Mouse (Mus musculus): ENCODE results near the gene Fads2. TPM values are rescaled to one million over a fixed set of nuclear protein-coding genes. Genes with fewer than 3 reads are reported as not detected.

The Fads2 gene
- total RNA-seq, 2 experiments from 2014 or later = 69.6 to 78.3 TPM

- ATAC-seq (replicated peaks; ENCODE audit: low FRiP score, low TSS enrichment, poor library complexity, severe bottlenecking) = no peak
These were observed 78.2 kb downstream of the Fads2 start for GRCm38 (mm10) chr19:10023304-10023758.

- ATAC-seq (replicated peaks; ENCODE audit: low FRiP score, low TSS enrichment, poor library complexity, severe bottlenecking) = no peak
These were observed 78.9 kb downstream of the Fads2 start for GRCm38 (mm10) chr19:10022414-10023303.

DNA sequence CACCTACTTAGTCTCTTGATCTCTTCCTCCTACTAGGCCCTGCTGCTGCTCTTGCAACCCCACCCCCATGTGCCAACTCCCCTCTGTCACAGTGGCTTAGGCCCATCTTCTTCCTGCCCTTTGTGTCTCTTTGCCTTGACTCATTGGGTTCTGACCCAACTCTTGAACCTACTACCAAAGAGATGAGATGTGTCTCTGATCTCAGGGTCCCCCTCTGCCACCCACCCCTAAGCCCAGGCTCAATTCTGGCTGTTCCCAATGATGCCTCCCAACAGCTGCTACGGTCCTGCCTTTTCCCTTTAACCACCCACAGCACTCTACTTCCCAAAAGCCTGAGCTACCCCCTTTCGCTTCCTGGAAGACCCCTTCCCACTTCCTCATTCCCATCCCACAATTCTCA lies 79.6 kb downstream of the Fads2 start:
- no peak for ATAC-seq (replicated peaks; ENCODE audit: low FRiP score, low TSS enrichment, poor library complexity, severe bottlenecking)

GRCm38 (mm10) chr19:10019214-10019760 lies 82.3 kb downstream of the Fads2 start:
- no peak for ATAC-seq (replicated peaks; ENCODE audit: low FRiP score, low TSS enrichment, poor library complexity, severe bottlenecking)

- no peak for ATAC-seq (replicated peaks; ENCODE audit: low FRiP score, low TSS enrichment, poor library complexity, severe bottlenecking)
These were observed 83.1 kb downstream of the Fads2 start for GRCm38 (mm10) chr19:10018527-10018818.

- peak; percentile 73 for ATAC-seq (replicated peaks; ENCODE audit: low FRiP score, low TSS enrichment, poor library complexity, severe bottlenecking)
These were observed 83.7 kb downstream of the Fads2 start for GRCm38 (mm10) chr19:10017637-10018526.

GRCm38 (mm10) chr19:10016151-10016550 lies 85.4 kb downstream of the Fads2 start:
- ATAC-seq (replicated peaks; ENCODE audit: low FRiP score, low TSS enrichment, poor library complexity, severe bottlenecking) = no peak

DNA sequence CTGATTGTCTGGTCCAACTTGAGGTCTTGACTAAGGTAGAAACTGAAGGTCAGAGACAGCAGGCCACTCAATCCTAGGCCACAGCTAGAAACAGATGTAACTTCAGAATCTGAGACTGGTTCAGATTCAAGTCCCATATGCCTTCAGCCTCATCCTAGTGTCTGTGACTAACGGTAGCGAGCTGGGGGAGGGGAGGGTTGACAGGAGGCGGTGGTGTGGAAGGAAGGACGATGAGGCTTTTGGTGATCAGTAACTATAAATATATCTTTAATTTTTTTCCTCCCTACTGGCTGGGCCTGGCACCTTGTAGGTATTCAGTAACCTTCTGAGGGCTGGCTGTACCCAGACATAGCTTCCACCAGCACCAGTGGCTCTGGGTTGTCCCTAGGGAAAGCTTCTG lies 86.1 kb downstream of the Fads2 start:
- ATAC-seq (replicated peaks; ENCODE audit: low FRiP score, low TSS enrichment, poor library complexity, severe bottlenecking) = no peak

- ATAC-seq (replicated peaks; ENCODE audit: low FRiP score, low TSS enrichment, poor library complexity, severe bottlenecking) = peak; percentile 88
These were observed 86.7 kb downstream of the Fads2 start for GRCm38 (mm10) chr19:10014824-10015223.

DNA sequence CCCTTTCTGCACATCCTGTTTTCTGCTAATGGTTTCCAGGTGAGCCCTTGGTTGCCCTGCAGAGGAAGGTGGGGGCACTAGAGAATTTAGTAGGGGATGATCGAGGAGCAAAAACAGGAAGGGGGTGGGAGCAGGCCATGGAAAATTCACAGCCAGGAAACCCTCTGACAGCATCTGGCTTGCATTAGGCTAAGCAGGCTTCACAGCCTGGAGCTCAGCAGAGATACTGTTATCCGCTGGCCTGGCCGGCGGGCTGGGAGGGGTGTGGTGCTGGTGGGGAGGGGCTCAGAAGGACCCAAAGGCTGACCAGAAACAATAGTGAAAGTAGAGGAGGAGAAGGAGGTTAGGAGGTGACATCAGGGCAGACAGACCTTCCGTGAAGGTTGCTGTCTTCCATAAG lies 87.6 kb downstream of the Fads2 start:
- ATAC-seq (replicated peaks; ENCODE audit: low FRiP score, low TSS enrichment, poor library complexity, severe bottlenecking) = no peak

- ATAC-seq (replicated peaks; ENCODE audit: low FRiP score, low TSS enrichment, poor library complexity, severe bottlenecking) = no peak
These were observed 88.2 kb downstream of the Fads2 start for GRCm38 (mm10) chr19:10013348-10013747.

- ATAC-seq (replicated peaks; ENCODE audit: low FRiP score, low TSS enrichment, poor library complexity, severe bottlenecking) = no peak
These were observed 88.7 kb downstream of the Fads2 start for GRCm38 (mm10) chr19:10012827-10013278.

Other genes starting within 250 kb of the Fads2 start
- gene Incenp, start 202.2 kb downstream of the Fads2 start, total RNA-seq (2014; fragmentation: Nextera tagmentation) = 147 and 222 TPM in 2 replicates
- 82.0 and 83.4 TPM in 2 replicates for gene Incenp, start 202.2 kb downstream of the Fads2 start, total RNA-seq (2017)
- gene Fth1, start 121.1 kb downstream of the Fads2 start, total RNA-seq (2014; fragmentation: Nextera tagmentation) = 1,910 and 1,948 TPM in 2 replicates
- gene Fth1, start 121.1 kb downstream of the Fads2 start, total RNA-seq (2017) = 775 and 886 TPM in 2 replicates
- not detected in 2 replicates for gene Best1, start 100.1 kb downstream of the Fads2 start, total RNA-seq (2014; fragmentation: Nextera tagmentation)
- gene Best1, start 100.1 kb downstream of the Fads2 start, total RNA-seq (2017) = not detected in 2 replicates
- 16.1 and 23.6 TPM in 2 replicates for gene Rab3il1, start 100.1 kb downstream of the Fads2 start, total RNA-seq (2014; fragmentation: Nextera tagmentation)
- gene Rab3il1, start 100.1 kb downstream of the Fads2 start, total RNA-seq (2017) = 6.0 and 20.1 TPM in 2 replicates
- gene Fads3, start 60.2 kb downstream of the Fads2 start, total RNA-seq (2014; fragmentation: Nextera tagmentation) = 22.8 and 23.9 TPM in 2 replicates
- 15.9 and 18.7 TPM in 2 replicates for gene Fads3, start 60.2 kb downstream of the Fads2 start, total RNA-seq (2017)
- 50.6 and 51.2 TPM in 2 replicates for gene Fads1, start 81.1 kb upstream of the Fads2 start, total RNA-seq (2014; fragmentation: Nextera tagmentation)
- gene Fads1, start 81.1 kb upstream of the Fads2 start, total RNA-seq (2017) = 23.2 and 26.6 TPM in 2 replicates
- gene Tmem258, start 102.3 kb upstream of the Fads2 start, total RNA-seq (2014; fragmentation: Nextera tagmentation) = 222 and 247 TPM in 2 replicates
- 196 and 256 TPM in 2 replicates for gene Tmem258, start 102.3 kb upstream of the Fads2 start, total RNA-seq (2017)
- gene Fen1, start 102.4 kb upstream of the Fads2 start, total RNA-seq (2014; fragmentation: Nextera tagmentation) = 112 and 116 TPM in 2 replicates
- gene Fen1, start 102.4 kb upstream of the Fads2 start, total RNA-seq (2017) = 136 and 160 TPM in 2 replicates
- not detected in 2 replicates for gene Myrf, start 139.0 kb upstream of the Fads2 start, total RNA-seq (2014; fragmentation: Nextera tagmentation)
- not detected in 2 replicates for gene Myrf, start 139.0 kb upstream of the Fads2 start, total RNA-seq (2017)
- not detected in 2 replicates for gene Dagla, start 203.1 kb upstream of the Fads2 start, total RNA-seq (2014; fragmentation: Nextera tagmentation)
- not detected in 2 replicates for gene Dagla, start 203.1 kb upstream of the Fads2 start, total RNA-seq (2017)